Mouse (Mus musculus): ENCODE results near the gene 1190005I06Rik. TPM values are rescaled to one million over a fixed set of nuclear protein-coding genes. Genes with fewer than 3 reads are reported as not detected.
A peak's percentile ranks its signal among the peaks of the same experiment; 100 is the strongest.

The 1190005I06Rik gene
- polyA plus RNA-seq (2015; fragmentation: Nextera tagmentation; extraction: Ambion mirVana), result 2.0 and 2.1 TPM in 2 replicates

DNA sequence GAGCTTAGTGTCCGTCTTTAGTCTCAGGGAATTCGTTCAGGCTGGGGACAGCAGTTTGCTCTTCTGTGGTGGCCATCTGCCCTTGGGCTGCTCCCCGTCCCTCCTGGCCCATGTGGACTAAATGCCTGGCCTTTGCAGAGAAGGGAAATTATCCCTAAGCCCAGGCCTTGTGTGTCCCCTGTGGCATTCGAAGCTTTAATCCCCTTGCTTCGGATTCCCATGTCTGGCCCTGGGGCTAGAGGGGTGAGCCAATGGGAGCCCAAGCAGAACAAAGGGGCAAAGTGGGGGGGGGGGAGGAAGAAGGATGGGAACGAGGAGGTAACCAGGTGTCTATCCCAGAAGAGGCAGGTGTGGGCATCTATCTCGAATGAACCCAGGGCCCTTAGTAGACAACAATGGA is at the start of gene 1190005I06Rik:
Gene 1190005I06Rik, minus strand, starts transcription at position 101 of the 400 bp plus-strand sequence.
- no peak for TF ChIP-seq CTCF (IDR thresholded peaks at IDR 0.05)
- no peak for TF ChIP-seq EP300 (IDR thresholded peaks at IDR 0.05)
- ATAC-seq (no peak), DNase-seq (ENCODE audit: low spot score) (no peak)
- H3K4me2 ChIP-seq (replicated peaks; ENCODE audit: low read depth, low read length), result no peak within 1 kb of the TSS
- H3K27ac ChIP-seq (ENCODE audit: low read length), result no peak within 1 kb of the TSS
- no peaks in the 10 kb centered on the region for H3K4me1 ChIP-seq (ENCODE audit: insufficient read depth, low read depth, low read length)
- H3K9me3 ChIP-seq (ENCODE audit: low read length), result no peaks in the 10 kb centered on the region
- no peaks in the 10 kb centered on the region for H3K36me3 ChIP-seq (ENCODE audit: insufficient read depth, low read length)
- no peaks in the 10 kb centered on the region for H3K27me3 ChIP-seq (replicated peaks; ENCODE audit: insufficient read depth, low read length)
- WGBS, result 61% methylated on average over 6 of the region's 7 CpGs
- no peak within 1 kb of the TSS for H3K9ac ChIP-seq (replicated peaks; ENCODE audit: low read depth)
- H3K4me3 ChIP-seq (ENCODE audit: low read depth, low read length), result no peak within 1 kb of the TSS

GRCm38 (mm10) chr8:120696401-120697153 is 49.1 kb upstream of the 1190005I06Rik start:
- TF ChIP-seq CTCF (IDR thresholded peaks at IDR 0.05), result no peak
- TF ChIP-seq EP300 (IDR thresholded peaks at IDR 0.05), result peak; percentile 82
- peak overlapping the region; percentile 60 for H3K27ac ChIP-seq (ENCODE audit: low read length)
- H3K36me3 ChIP-seq (ENCODE audit: insufficient read depth, low read length), result no peaks in the 10 kb centered on the region
- ATAC-seq, result peak; percentile 70
- H3K9ac ChIP-seq (replicated peaks; ENCODE audit: low read depth), result no peak overlapping the region
- peak; percentile 93 for DNase-seq (ENCODE audit: low spot score)
- H3K9me3 ChIP-seq (ENCODE audit: low read length), result no peaks in the 10 kb centered on the region
- peaks cover 13% of the 10 kb centered on the region for H3K4me1 ChIP-seq (ENCODE audit: insufficient read depth, low read depth, low read length)
- no peaks in the 10 kb centered on the region for H3K27me3 ChIP-seq (replicated peaks; ENCODE audit: insufficient read depth, low read length)
- 31% methylated on average over 13 of the region's 13 CpGs for WGBS
- no peak overlapping the region for H3K4me2 ChIP-seq (replicated peaks; ENCODE audit: low read depth, low read length)
- no peak overlapping the region for H3K4me3 ChIP-seq (ENCODE audit: low read depth, low read length)

GRCm38 (mm10) chr8:120693861-120694493 is 46.5 kb upstream of the 1190005I06Rik start:
- H3K9ac ChIP-seq (replicated peaks; ENCODE audit: low read depth), result no peak overlapping the region
- peak overlapping the region; percentile 25; the same call in 1 of the 2 replicates for H3K4me2 ChIP-seq (replicated peaks; ENCODE audit: low read depth, low read length)
- H3K36me3 ChIP-seq (ENCODE audit: insufficient read depth, low read length), result no peaks in the 10 kb centered on the region
- H3K4me1 ChIP-seq (ENCODE audit: insufficient read depth, low read depth, low read length), result peaks cover 8% of the 10 kb centered on the region
- H3K4me3 ChIP-seq (ENCODE audit: low read depth, low read length), result no peak overlapping the region
- peak; percentile 81 for DNase-seq (ENCODE audit: low spot score)
- H3K27me3 ChIP-seq (replicated peaks; ENCODE audit: insufficient read depth, low read length), result no peaks in the 10 kb centered on the region
- H3K27ac ChIP-seq (ENCODE audit: low read length), result no peak overlapping the region
- H3K9me3 ChIP-seq (ENCODE audit: low read length), result no peaks in the 10 kb centered on the region
- WGBS, result 12% methylated on average over 22 of the region's 22 CpGs
- TF ChIP-seq CTCF (IDR thresholded peaks at IDR 0.05) (no peak), EP300 (IDR thresholded peaks at IDR 0.05) (no peak)
- ATAC-seq, result peak; percentile 66

GRCm38 (mm10) chr8:120692934-120693333 is 45.5 kb upstream of the 1190005I06Rik start:
- H3K4me3 ChIP-seq (ENCODE audit: low read depth, low read length), result no peak overlapping the region
- H3K9me3 ChIP-seq (ENCODE audit: low read length), result no peaks in the 10 kb centered on the region
- TF ChIP-seq EP300 (IDR thresholded peaks at IDR 0.05) (no peak), CTCF (IDR thresholded peaks at IDR 0.05) (no peak)
- 49% methylated on average over 4 of the region's 4 CpGs for WGBS
- no peak overlapping the region for H3K9ac ChIP-seq (replicated peaks; ENCODE audit: low read depth)
- peaks cover 5% of the 10 kb centered on the region; the same call in 1 of the 2 replicates for H3K4me1 ChIP-seq (ENCODE audit: insufficient read depth, low read depth, low read length)
- no peaks in the 10 kb centered on the region for H3K27me3 ChIP-seq (replicated peaks; ENCODE audit: insufficient read depth, low read length)
- no peak overlapping the region for H3K4me2 ChIP-seq (replicated peaks; ENCODE audit: low read depth, low read length)
- no peak for DNase-seq (ENCODE audit: low spot score)
- no peak overlapping the region for H3K27ac ChIP-seq (ENCODE audit: low read length)
- H3K36me3 ChIP-seq (ENCODE audit: insufficient read depth, low read length), result no peaks in the 10 kb centered on the region
- ATAC-seq, result no peak

- Histone ChIP-seq H3K4me3 (ENCODE audit: low read depth, low read length) (no peak overlapping the region), H3K9ac (replicated peaks; ENCODE audit: low read depth) (no peak overlapping the region), H3K4me2 (replicated peaks; ENCODE audit: low read depth, low read length) (no peak overlapping the region), H3K27ac (ENCODE audit: low read length) (no peak overlapping the region), H3K9me3 (ENCODE audit: low read length) (no peaks in the 10 kb centered on the region), H3K27me3 (replicated peaks; ENCODE audit: insufficient read depth, low read length) (no peaks in the 10 kb centered on the region), H3K4me1 (ENCODE audit: insufficient read depth, low read depth, low read length) (0 out of 2 replicates have a peak, but pooled peaks cover 3% of the 10 kb centered on the region), H3K36me3 (ENCODE audit: insufficient read depth, low read length) (no peaks in the 10 kb centered on the region)
- WGBS, result 77% methylated on average over 7 of the region's 7 CpGs
- no peak for DNase-seq (ENCODE audit: low spot score)
- TF ChIP-seq CTCF (IDR thresholded peaks at IDR 0.05) (no peak), EP300 (IDR thresholded peaks at IDR 0.05) (no peak)
- no peak for ATAC-seq
Measured at GRCm38 (mm10) chr8:120688511-120688910, 41.1 kb upstream of the 1190005I06Rik start.

DNA sequence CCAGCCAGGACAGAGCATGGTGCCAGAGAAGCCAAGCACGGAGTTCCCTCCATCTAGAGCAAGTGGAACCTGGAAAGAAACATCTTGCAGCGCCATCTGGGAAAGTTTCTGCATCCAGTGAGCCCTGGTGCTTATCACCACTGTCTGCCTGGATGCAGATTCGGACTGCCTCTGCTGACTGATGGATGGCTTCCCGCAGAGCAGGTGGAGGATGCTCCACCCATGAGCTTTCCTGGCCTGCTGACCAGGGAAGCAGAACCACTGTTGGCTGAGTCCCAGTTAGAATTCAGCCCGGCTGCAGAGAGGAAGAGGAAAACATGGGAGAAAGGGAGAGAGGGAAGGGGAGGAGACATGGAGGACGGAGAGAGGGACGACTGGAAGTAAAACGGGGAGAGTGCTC is 40.4 kb upstream of the 1190005I06Rik start:
- no peaks in the 10 kb centered on the region for H3K27me3 ChIP-seq (replicated peaks; ENCODE audit: insufficient read depth, low read length)
- no peak for TF ChIP-seq CTCF (IDR thresholded peaks at IDR 0.05)
- no peak for TF ChIP-seq EP300 (IDR thresholded peaks at IDR 0.05)

More for the DNA sequence above, 40.4 kb upstream of the 1190005I06Rik start:
- DNase-seq (ENCODE audit: low spot score) (no peak), ATAC-seq (no peak)
- 53% methylated on average over 8 of the region's 8 CpGs for WGBS
- no peaks in the 10 kb centered on the region for H3K36me3 ChIP-seq (ENCODE audit: insufficient read depth, low read length)
- H3K9ac ChIP-seq (replicated peaks; ENCODE audit: low read depth), result no peak overlapping the region
- H3K4me2 ChIP-seq (replicated peaks; ENCODE audit: low read depth, low read length), result no peak overlapping the region
- H3K4me1 ChIP-seq (ENCODE audit: insufficient read depth, low read depth, low read length), result 0 out of 2 replicates have a peak, but pooled peaks cover 3% of the 10 kb centered on the region
- no peak overlapping the region for H3K4me3 ChIP-seq (ENCODE audit: low read depth, low read length)
- H3K9me3 ChIP-seq (ENCODE audit: low read length), result no peaks in the 10 kb centered on the region
- H3K27ac ChIP-seq (ENCODE audit: low read length), result no peak overlapping the region
